8 mouse cellular contexts compared by ENCODE assay signal in genomic region chr13:52024832-52025481, GRCm38 (mm10).
DNase-seq lines count a peak whose midpoint lies in the region; ATAC-seq and TF ChIP-seq lines count a peak whose summit lies in the region.

No protein-coding gene starts in this region.

- no peak overlapping the region for H3K9ac ChIP-seq in heart, embryonic 14.5 days (ENCODE audit: low read length)
- peak overlapping the region; percentile 17; the same call in 1 of the 2 replicates for H3K9ac ChIP-seq in kidney, embryonic 16.5 days (replicated peaks; ENCODE audit: low read length)

- no peaks in the 10 kb centered on the region for H3K27me3 ChIP-seq in heart, embryonic 14.5 days (ENCODE audit: control insufficient read depth, insufficient read depth, low read length)
- no peaks in the 10 kb centered on the region for H3K27me3 ChIP-seq in kidney, embryonic 16.5 days (ENCODE audit: insufficient read depth, low read length)

- H3K4me3 ChIP-seq in heart, embryonic 14.5 days (ENCODE audit: control insufficient read depth in 1 of 2, insufficient read depth in 1 of 2, low read depth in 1 of 2, low read length in 2 of 2), result no peak overlapping the region
- H3K4me3 ChIP-seq in kidney, embryonic 16.5 days (ENCODE audit: low read length), result no peak overlapping the region

- DNase-seq in CD4-positive, CD25-positive, alpha-beta regulatory T cell, adult 2 months (ENCODE audit: low read depth, low spot score), result peak; percentile 45
- peak; percentile 49 for DNase-seq in brain, embryonic 14.5 days (ENCODE audit: low read depth)
- peak; percentile 65 for DNase-seq in thymus, postnatal 0 days (ENCODE audit: low spot score)
- DNase-seq in layer of hippocampus, adult 11-12 months (ENCODE audit: low spot score), result no peak
- no peak for DNase-seq in Muller cell, postnatal 12 days (ENCODE audit: inconsistent ontology term)

- H3K4me2 ChIP-seq in heart, embryonic 14.5 days (ENCODE audit: low read length), result peak overlapping the region; percentile 36; the same call in 1 of the 2 replicates
- H3K4me2 ChIP-seq in kidney, embryonic 16.5 days (replicated peaks; ENCODE audit: low read depth, low read length), result no peak overlapping the region; the same call in 1 of the 2 replicates

- no peaks in the 10 kb centered on the region for H3K9me3 ChIP-seq in heart, embryonic 14.5 days (ENCODE audit: control insufficient read depth, low read length)
- no peaks in the 10 kb centered on the region for H3K9me3 ChIP-seq in kidney, embryonic 16.5 days (ENCODE audit: low read length)

- no peak for ATAC-seq in heart, embryonic 14.5 days (ENCODE audit: insufficient number of reproducible peaks, insufficient read depth, low FRiP score, low read depth)
- peak; percentile 76 for ATAC-seq in kidney, embryonic 16.5 days (ENCODE audit: low FRiP score, low TSS enrichment)
- ATAC-seq in megakaryocyte, adult 5-6 weeks (ENCODE audit: poor library complexity, severe bottlenecking), result peak; percentile 49

- TF ChIP-seq CTCF in brain, embryonic 14.5 days (IDR thresholded peaks at IDR 0.05; ENCODE audit: borderline replicate concordance, extremely low read depth, insufficient read depth, insufficient read length), result no peak

- 19% methylated on average over 18 of the region's 18 CpGs for WGBS in heart, embryonic 14.5 days
- WGBS in kidney, embryonic 16.5 days, result 5% methylated on average over 18 of the region's 18 CpGs

- H3K4me1 ChIP-seq in heart, embryonic 14.5 days (ENCODE audit: control insufficient read depth in 2 of 2, insufficient read depth in 2 of 2, low read length in 2 of 2), result peaks cover 22 to 29% of the 10 kb centered on the region in 2 experiments
- H3K4me1 ChIP-seq in kidney, embryonic 16.5 days (ENCODE audit: insufficient read depth, low read length), result peaks cover 45% of the 10 kb centered on the region

- no peak for TF ChIP-seq POLR2A in brain, embryonic 14.5 days (IDR thresholded peaks at IDR 0.05; ENCODE audit: borderline replicate concordance, extremely low read depth, insufficient read depth, insufficient read length, poor library complexity, severe bottlenecking)

- no peaks in the 10 kb centered on the region for H3K36me3 ChIP-seq in heart, embryonic 14.5 days (ENCODE audit: control insufficient read depth, insufficient read depth, low read length)
- H3K36me3 ChIP-seq in kidney, embryonic 16.5 days (ENCODE audit: insufficient read depth, low read length), result no peaks in the 10 kb centered on the region

- H3K27ac ChIP-seq in heart, embryonic 14.5 days (replicated peaks in 1 of 2; ENCODE audit: control insufficient read depth in 1 of 2, insufficient read depth in 1 of 2, low read depth in 2 of 2, low read length in 2 of 2), result 0 out of 4 replicates have a peak overlapping the region, but pooled peaks of 1 of the 2 experiments have one; percentile 41
- H3K27ac ChIP-seq in kidney, embryonic 16.5 days (ENCODE audit: low read length), result peak overlapping the region; percentile 43

Comparison
In these comparisons a context has a peak if more than half of its experiments do, and no peak if none do; other contexts are left out.
1. DNase-seq: peak in CD4-positive, CD25-positive, alpha-beta regulatory T cell, adult 2 months (single experiment), brain, embryonic 14.5 days (single experiment) and thymus, postnatal 0 days (single experiment); none in layer of hippocampus, adult 11-12 months (single experiment) and Muller cell, postnatal 12 days (single experiment).